Mouse (Mus musculus) hindbrain, embryonic 12.5 days (tissue): Measurements from ENCODE around the gene Mtrf1. TPM values are rescaled to one million over a fixed set of nuclear protein-coding genes. Genes with fewer than 3 reads are reported as not detected.

Experiments used
- ATAC-seq: fragments of 200-750 bp; cut with Nextera tagmentation; 2 replicates; pipeline ENCODE4 v1.8.0; 2017; ENCODE audit warnings: moderate TSS enrichment; ENCODE audit not compliant: low FRiP score
- H3K27ac ChIP-seq: fragments of 300-500 bp; sonication (generic); 2 replicates; pipeline ENCODE4 v1.5.1; 2016; ENCODE audit warnings: mild to moderate bottlenecking
- H3K27me3 ChIP-seq: fragments of 300-500 bp; sonication (generic); 2 replicates; pipeline ENCODE4 v1.6.1; 2016; ENCODE audit warnings: mild to moderate bottlenecking
- H3K36me3 ChIP-seq: fragments of 300-500 bp; sonication (generic); 2 replicates; pipeline ENCODE4 v1.6.1; 2016; ENCODE audit warnings: mild to moderate bottlenecking
- H3K4me1 ChIP-seq: fragments of 300-500 bp; sonication (generic); 2 replicates; pipeline ENCODE4 v1.6.1; 2016
- H3K4me2 ChIP-seq: fragments of 300-500 bp; sonication (generic); replicated peaks from 2 replicates; pipeline ENCODE4 v1.6.1; 2016; ENCODE audit warnings: mild to moderate bottlenecking
- H3K4me3 ChIP-seq: fragments of 300-500 bp; sonication (generic); 2 replicates; pipeline ENCODE4 v1.5.1; 2016; ENCODE audit warnings: mild to moderate bottlenecking
- H3K9ac ChIP-seq: fragments of 300-500 bp; sonication (generic); 2 replicates; pipeline ENCODE4 v1.6.1; 2016; ENCODE audit warnings: mild to moderate bottlenecking, moderate library complexity
- H3K9me3 ChIP-seq: fragments of 300-500 bp; sonication (generic); replicated peaks from 2 replicates; pipeline ENCODE4 v1.6.1; 2016; ENCODE audit warnings: mild to moderate bottlenecking
- WGBS: fragments of 180-500 bp; shearing (Covaris S2); methylation state at CpG from one replicate; pipeline ENCODE4 v1.1.7; 2016; 5-methylcytosine and 5-hydroxymethylcytosine counted together
- polyA plus RNA-seq: library from polyadenylated mRNA; unstranded; fragments of >200 nt; fragmentation: Nextera tagmentation; extraction: Ambion mirVana; gene quantifications from 2 replicates; pipeline ENCODE4 v1.2.1, GENCODE M21; 2016

Gene Mtrf1
- polyA plus RNA-seq, result 9.8 and 11.1 TPM in 2 replicates

DNA sequence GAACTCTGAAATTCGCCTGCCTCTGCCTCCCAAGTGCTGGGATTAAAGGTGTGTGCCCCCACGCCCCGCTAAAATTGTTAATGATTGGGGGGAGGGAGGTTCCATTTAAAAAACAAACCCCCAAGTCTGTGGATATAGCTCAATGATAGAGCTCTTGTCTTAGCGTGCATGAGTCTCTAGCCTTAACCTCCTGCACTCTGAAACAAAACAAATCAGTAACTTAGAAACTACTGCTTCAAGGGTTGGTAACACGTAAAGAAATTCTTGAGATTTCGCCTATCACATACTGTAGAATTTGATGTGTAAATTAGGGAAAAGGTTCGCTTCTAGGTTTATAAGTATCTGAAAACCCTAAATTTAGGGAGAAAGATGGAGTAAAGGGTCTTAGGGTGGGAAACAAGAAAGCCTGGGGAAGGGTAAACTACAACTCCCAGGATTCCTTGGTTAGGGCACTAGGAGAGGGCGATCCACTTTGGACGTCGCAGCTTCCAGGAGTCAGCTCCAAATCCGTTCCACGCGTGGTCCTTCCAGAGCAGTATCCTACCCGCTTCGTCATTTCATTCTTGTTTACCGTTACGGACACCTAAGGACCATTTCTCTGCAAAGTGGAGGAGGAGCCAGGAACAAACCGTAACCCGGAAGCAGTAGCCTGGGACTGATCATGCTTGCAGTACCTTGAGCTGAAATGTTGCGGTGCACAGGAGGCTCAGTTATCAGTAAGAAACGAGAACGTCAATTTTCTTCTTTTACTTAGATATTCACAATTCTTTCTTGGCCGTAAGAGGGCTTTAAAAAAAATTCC lies at the start of gene Mtrf1:
Gene Mtrf1 (plus strand): TSS at position 452 of the 802 bp plus-strand sequence.
- WGBS, result 20% methylated on average over 23 of the region's 23 CpGs
- Histone ChIP-seq H3K27ac (peak within 1 kb of the TSS; percentile 92), H3K4me1 (0 out of 2 replicates have a peak, but pooled peaks cover 5% of the 10 kb centered on the region), H3K4me3 (peak within 1 kb of the TSS; percentile 61), H3K27me3 (no peaks in the 10 kb centered on the region), H3K9ac (peak within 1 kb of the TSS; percentile 62), H3K36me3 (no peaks in the 10 kb centered on the region), H3K9me3 (no peaks in the 10 kb centered on the region), H3K4me2 (peak within 1 kb of the TSS; percentile 56)
- peak; percentile 95 for ATAC-seq

DNA sequence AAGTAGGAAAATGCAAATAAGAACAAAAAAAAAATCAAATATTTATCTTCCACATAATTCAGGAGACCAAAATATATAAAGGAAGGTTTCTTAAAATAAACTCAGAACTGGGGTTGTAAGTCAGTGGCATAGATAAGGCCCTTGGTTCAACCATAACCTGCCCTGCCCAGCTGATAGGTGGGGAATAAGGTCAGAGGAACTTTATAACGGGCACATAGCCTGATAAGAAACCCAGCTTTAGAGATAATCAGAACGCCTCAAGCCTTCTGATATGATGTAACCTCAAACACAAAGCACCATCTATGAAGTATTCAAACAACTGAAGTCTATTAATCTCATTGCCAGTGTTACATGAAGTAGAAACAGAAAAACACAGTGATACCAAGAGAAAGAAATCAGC lies 39.5 kb upstream of the Mtrf1 start:
- Histone ChIP-seq H3K27me3 (no peaks in the 10 kb centered on the region), H3K27ac (no peak overlapping the region), H3K9ac (no peak overlapping the region), H3K4me3 (no peak overlapping the region), H3K36me3 (peaks cover 35% of the 10 kb centered on the region), H3K4me1 (no peaks in the 10 kb centered on the region), H3K9me3 (no peaks in the 10 kb centered on the region), H3K4me2 (no peak overlapping the region)
- no peak for ATAC-seq
- WGBS, result 87% methylated on average over 2 of the region's 2 CpGs

DNA sequence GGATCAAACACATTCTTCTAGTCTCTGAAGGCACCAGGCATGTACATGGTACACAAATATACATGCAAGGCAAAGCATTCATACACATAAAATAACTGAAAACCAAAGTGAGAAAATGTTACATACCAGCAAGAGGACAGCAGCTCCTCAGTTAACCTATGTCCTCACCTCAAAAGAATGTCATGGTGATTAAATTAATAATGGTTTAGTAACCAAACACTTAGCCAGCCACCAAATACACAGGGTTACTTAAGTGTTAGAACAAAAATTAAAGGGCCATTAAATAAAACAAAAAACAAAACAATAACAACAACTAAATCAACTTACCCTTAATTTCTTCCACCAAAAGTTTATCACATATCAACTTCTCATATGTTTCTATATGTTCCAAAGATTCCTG lies 20.5 kb upstream of the Mtrf1 start:
- Histone ChIP-seq H3K36me3 (peaks cover 16% of the 10 kb centered on the region), H3K4me3 (no peak overlapping the region), H3K4me2 (no peak overlapping the region), H3K9me3 (no peaks in the 10 kb centered on the region), H3K4me1 (no peaks in the 10 kb centered on the region), H3K27me3 (no peaks in the 10 kb centered on the region), H3K27ac (no peak overlapping the region), H3K9ac (no peak overlapping the region)
- ATAC-seq, result no peak

DNA sequence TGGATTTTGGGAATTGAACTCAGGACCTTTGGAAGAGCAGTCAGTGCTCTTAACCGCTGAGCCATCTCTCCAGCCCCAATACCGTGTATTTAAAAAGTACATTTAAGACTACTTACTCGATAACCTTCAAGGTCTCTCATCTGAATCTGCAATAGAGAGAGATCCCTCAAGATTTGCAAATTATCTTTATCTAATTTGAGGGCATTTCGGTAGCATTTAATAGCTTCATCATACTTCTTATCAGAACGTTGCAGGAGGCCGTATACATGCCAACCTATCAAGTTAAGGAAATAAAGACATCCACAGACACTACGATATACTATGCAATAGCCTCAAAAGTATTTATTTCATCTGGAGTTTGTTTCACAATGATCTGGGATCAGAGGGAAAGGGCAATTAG lies 14.5 kb upstream of the Mtrf1 start:
- WGBS, result 93% methylated on average over 7 of the region's 7 CpGs
- H3K4me2 ChIP-seq, result no peak overlapping the region
- no peak overlapping the region for H3K9ac ChIP-seq
- no peak overlapping the region for H3K27ac ChIP-seq
- no peak for ATAC-seq
- H3K4me1 ChIP-seq, result no peaks in the 10 kb centered on the region
- H3K27me3 ChIP-seq, result no peaks in the 10 kb centered on the region
- H3K9me3 ChIP-seq, result no peaks in the 10 kb centered on the region
- H3K4me3 ChIP-seq, result no peak overlapping the region
- H3K36me3 ChIP-seq, result peaks cover 16% of the 10 kb centered on the region

DNA sequence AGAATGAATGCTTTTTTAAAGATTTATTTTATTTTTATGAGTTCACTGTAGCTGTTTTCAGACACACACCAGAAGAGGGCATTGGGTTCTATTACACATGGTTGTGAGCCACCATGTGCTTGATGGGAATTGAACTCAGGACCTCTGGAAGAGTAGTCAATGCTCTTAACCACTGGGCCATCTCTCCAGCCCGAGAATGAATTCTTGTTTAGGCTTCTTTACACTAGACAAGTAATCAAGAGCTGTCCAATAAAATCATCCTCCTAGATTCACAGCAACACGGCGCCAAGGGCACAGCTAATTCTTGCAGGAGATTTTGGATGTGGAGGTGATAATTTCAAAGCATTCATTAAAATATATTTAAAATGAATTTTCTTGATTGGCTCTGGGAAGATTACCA lies 9.3 kb upstream of the Mtrf1 start:
- Histone ChIP-seq H3K4me2 (no peak overlapping the region), H3K27ac (no peak overlapping the region), H3K27me3 (no peaks in the 10 kb centered on the region), H3K4me3 (no peak overlapping the region), H3K4me1 (peaks cover 13% of the 10 kb centered on the region), H3K9ac (no peak overlapping the region), H3K36me3 (peaks cover 5% of the 10 kb centered on the region; the same call in 1 of the 2 replicates), H3K9me3 (no peaks in the 10 kb centered on the region)
- 97% methylated on average over 3 of the region's 3 CpGs for WGBS
- no peak for ATAC-seq

DNA sequence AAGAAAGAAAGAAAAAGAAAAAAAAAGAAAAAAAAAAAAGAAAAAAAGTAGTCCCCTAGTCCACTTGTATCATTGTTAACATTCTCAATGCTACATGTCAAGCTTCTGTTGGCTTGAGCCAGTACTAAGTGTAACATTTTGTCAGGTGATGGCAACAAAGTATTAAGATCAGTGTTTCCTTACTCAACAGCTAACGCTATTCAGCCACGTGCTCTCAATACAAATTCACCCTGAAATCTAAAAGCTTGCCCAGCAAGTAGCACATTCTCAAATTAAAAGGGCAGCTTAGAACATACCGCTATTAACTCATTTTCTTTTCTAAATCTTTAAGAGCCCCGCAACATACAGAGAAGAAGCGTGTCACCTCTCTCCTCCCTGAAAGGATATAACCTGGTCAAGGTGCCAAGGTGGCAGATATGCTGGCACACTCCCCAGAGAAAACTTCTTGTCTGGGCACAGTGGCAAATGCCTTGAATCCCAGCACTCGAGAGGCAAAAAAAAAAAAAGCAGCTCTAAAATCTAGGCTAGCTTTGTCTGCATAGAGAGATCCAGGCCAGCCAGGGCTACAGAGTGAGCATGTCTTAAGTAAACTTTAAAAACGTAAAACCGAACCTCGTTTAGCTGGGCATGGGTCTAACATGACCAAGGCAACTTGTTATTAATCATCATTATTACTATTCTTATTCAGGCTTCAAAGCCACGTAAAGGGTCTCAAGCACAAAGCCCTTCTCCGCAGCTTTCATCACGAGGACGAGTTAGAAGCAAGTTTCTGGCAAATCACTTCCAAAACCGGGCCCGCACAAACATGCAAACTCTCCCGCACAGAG lies 7.9 kb upstream of the Mtrf1 start:
- peak overlapping the region; percentile 96 for H3K27ac ChIP-seq
- 3% methylated on average over 16 of the region's 16 CpGs for WGBS
- no peak; the same call in 1 of the 2 replicates for ATAC-seq
- peak overlapping the region; percentile 68 for H3K4me2 ChIP-seq
- no peaks in the 10 kb centered on the region for H3K9me3 ChIP-seq
- H3K4me3 ChIP-seq, result peak overlapping the region; percentile 68
- H3K4me1 ChIP-seq, result peaks cover 13% of the 10 kb centered on the region
- H3K27me3 ChIP-seq, result no peaks in the 10 kb centered on the region
- H3K9ac ChIP-seq, result peak overlapping the region; percentile 81
- H3K36me3 ChIP-seq, result peaks cover 5% of the 10 kb centered on the region; the same call in 1 of the 2 replicates

DNA sequence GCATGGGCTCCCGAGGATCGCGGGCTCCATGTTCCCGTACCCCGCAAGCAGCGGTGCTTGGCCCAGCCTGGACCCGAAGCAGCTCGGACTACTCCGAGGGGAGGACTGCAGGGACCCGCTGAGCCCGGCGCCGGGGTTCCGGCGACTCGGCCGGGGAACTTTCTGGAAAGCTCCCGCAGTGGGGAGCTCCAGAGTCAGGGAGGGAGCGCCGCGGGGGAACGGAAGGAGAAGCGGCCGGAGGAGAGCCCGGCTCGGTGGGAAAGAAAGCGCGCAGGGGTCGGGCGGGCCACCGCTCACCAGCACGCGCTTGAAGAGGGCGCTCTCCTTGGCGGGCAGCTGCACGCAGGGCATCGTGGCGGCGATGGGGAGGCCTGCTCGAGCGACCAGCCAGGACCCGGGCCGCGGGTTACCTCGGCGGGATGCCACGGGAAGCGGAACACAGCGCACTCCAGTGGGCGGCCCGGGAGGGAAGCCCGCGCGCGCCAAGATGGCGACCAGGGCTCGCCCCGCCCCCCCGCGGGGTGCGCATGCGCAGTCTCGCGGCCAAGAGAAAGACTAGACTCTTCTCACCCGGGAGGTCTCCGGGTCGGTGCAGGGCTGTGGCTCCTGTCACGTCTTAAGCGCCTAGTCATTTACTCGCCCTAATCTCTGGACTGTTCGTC lies 7.2 kb upstream of the Mtrf1 start, which contains the start of gene Naa16:
Gene Naa16 (minus strand): TSS at position 514 of the 662 bp plus-strand sequence.
- Histone ChIP-seq H3K4me3 (peak within 1 kb of the TSS; percentile 68), H3K4me2 (peak within 1 kb of the TSS; percentile 68), H3K27me3 (no peaks in the 10 kb centered on the region), H3K36me3 (peaks cover 5% of the 10 kb centered on the region; the same call in 1 of the 2 replicates), H3K27ac (peak within 1 kb of the TSS; percentile 96), H3K4me1 (peaks cover 13% of the 10 kb centered on the region), H3K9me3 (no peaks in the 10 kb centered on the region), H3K9ac (peak within 1 kb of the TSS; percentile 81)
- peak; percentile 98 for ATAC-seq
- WGBS, result under 1% methylated on average over 67 of the region's 71 CpGs

DNA sequence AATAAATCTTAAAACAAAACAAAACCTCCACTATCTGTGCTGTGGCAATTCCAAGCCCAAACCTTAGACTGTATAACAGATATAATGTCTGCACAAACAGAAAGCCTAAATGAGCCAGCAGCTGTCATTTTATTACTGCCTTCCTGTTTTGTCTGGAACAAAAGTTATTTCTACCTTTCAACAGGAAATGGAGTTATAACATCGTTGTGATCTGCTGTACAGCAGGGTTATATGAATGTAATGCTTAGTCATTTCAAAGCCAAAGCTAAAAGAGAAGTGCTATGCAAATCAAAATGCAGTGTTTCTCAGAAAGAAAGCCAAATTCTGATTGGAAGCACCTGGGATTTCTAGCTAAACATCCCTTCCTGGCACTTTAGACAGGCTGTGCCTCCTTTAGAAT lies 4.3 kb upstream of the Mtrf1 start:
- Histone ChIP-seq H3K27ac (no peak overlapping the region), H3K4me1 (peaks cover 16% of the 10 kb centered on the region), H3K9me3 (no peaks in the 10 kb centered on the region), H3K9ac (no peak overlapping the region), H3K4me3 (no peak overlapping the region), H3K4me2 (no peak overlapping the region), H3K36me3 (no peaks in the 10 kb centered on the region), H3K27me3 (no peaks in the 10 kb centered on the region)
- WGBS, result 80% methylated on average over 1 of the region's 1 CpGs
- ATAC-seq, result no peak

DNA sequence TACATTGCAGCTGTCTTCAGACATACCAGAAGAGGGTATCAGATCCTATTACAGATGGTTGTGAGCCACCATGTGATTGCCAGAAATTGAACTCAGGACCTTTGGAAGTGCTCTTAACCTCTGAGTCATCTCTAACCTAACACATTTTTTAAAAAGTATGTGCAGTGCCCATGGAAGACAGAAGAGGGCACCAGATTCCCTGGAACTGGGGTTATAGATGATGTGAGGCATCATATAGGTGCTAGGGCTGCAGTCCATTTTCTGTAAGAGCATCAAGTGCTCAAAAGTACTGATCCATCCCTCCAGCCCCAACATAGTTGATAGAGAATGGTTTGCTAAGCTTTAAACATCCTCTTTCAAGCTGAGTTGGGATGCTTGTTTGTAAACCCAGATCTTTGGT lies 3.0 kb upstream of the Mtrf1 start:
- H3K27ac ChIP-seq, result no peak overlapping the region
- no peak overlapping the region for H3K4me3 ChIP-seq
- no peak for ATAC-seq
- no peak overlapping the region for H3K9ac ChIP-seq
- no peaks in the 10 kb centered on the region for H3K9me3 ChIP-seq
- H3K4me2 ChIP-seq, result no peak overlapping the region
- no peaks in the 10 kb centered on the region for H3K36me3 ChIP-seq
- H3K4me1 ChIP-seq, result peaks cover 9% of the 10 kb centered on the region; the same call in 1 of the 2 replicates
- no peaks in the 10 kb centered on the region for H3K27me3 ChIP-seq

DNA sequence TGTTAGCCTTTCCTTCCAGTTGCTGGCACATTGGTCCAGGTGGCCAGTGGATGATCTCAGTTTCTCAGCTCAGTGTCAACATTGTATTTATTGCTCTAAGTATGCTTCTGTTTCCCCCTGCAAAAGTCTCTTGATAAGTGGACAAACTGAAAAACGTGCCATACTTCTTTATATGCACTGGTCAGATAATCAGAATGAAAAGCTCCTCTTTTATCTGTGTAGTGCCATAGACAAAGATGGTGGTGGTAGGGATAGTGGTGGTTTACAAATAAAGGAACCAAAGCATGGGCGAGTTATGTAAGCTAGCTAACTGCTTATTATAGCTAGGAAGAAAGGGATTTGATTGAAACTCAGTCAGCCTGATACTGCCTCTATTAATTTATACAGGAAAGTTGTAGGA lies 10.1 kb downstream of the Mtrf1 start:
- H3K27me3 ChIP-seq, result no peaks in the 10 kb centered on the region
- peaks cover 19% of the 10 kb centered on the region; the same call in 1 of the 2 replicates for H3K36me3 ChIP-seq
- ATAC-seq, result no peak
- 83% methylated on average over 2 of the region's 2 CpGs for WGBS
- H3K9me3 ChIP-seq, result no peaks in the 10 kb centered on the region
- no peak overlapping the region for H3K4me2 ChIP-seq
- H3K9ac ChIP-seq, result no peak overlapping the region
- H3K4me1 ChIP-seq, result no peaks in the 10 kb centered on the region
- no peak overlapping the region for H3K4me3 ChIP-seq
- H3K27ac ChIP-seq, result no peak overlapping the region

DNA sequence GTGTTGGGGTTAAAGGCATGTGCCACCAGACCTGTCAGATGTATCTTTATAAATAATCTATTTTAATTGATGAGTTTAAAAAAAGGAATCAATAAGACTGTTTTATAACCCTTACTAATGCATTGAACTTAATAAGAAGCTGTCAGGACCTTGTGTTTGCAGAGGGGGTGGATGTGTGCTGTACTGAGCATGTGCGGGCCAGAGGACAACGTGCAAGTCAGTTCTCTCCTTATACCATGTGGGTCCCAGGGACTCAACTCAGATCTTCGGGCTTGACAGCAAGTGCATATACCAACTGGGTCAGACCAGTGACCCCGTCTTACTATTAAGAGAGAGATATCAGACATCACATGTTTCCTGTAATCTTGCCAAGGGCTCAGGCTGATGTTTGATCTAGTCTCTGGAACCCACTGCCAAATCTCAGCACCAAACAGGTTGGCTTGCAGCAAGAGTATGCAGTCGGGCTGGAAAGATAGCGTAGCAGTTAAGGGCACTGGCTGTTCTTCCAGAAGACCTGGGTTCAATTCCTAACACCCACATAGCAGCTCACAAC lies 11.8 kb downstream of the Mtrf1 start:
- ATAC-seq, result no peak
- 93% methylated on average over 6 of the region's 6 CpGs for WGBS
- H3K4me2 ChIP-seq, result no peak overlapping the region

DNA sequence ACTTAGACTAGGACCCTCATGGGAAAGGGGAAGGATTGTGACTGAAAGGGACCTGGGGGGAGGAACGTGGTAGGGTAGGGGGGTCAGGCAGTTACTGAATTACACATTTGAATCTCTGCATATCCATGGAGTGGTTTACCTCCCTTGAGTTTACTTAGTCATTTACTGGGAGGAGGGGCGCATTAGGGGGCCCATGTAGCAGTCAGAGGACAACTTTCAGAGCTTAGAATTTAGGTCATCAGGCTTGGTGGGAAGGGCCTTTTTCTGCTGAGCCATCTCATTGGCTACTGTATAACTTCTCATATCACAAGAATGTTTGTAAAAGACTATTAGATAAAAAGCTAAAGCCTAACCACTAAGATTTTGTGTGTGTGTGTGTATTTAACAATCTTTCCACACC lies 13.1 kb downstream of the Mtrf1 start:
- 72% methylated on average over 2 of the region's 2 CpGs for WGBS

More for the DNA sequence above, 11.8 kb downstream of the Mtrf1 start:
- no peak overlapping the region for H3K9ac ChIP-seq
- no peaks in the 10 kb centered on the region for H3K27me3 ChIP-seq
- H3K9me3 ChIP-seq, result no peaks in the 10 kb centered on the region
- H3K36me3 ChIP-seq, result peaks cover 21% of the 10 kb centered on the region; the same call in 1 of the 2 replicates
- H3K27ac ChIP-seq, result no peak overlapping the region
- H3K4me3 ChIP-seq, result no peak overlapping the region
- H3K4me1 ChIP-seq, result no peaks in the 10 kb centered on the region

More for the DNA sequence above, 13.1 kb downstream of the Mtrf1 start:
- no peak for ATAC-seq
- Histone ChIP-seq H3K36me3 (peaks cover 21% of the 10 kb centered on the region; the same call in 1 of the 2 replicates), H3K4me2 (no peak overlapping the region), H3K9ac (no peak overlapping the region), H3K9me3 (no peaks in the 10 kb centered on the region), H3K4me3 (no peak overlapping the region), H3K27me3 (no peaks in the 10 kb centered on the region), H3K4me1 (no peaks in the 10 kb centered on the region), H3K27ac (no peak overlapping the region)
